10 mouse cellular contexts compared by ENCODE assay signal in genomic region chr10:126971363-126972050, GRCm38 (mm10). TPM values are rescaled to one million over a fixed set of nuclear protein-coding genes. Genes with fewer than 3 reads are reported as not detected.
DNase-seq lines count a peak whose midpoint lies in the region; ATAC-seq and TF ChIP-seq lines count a peak whose summit lies in the region.
"Had no signal": no experiment of that assay in that cellular context is flagged by ENCODE, and none has a peak within 500 bp of the region (broad histone marks: within the 10 kb centered on the region; RNA-seq: fewer than 3 reads in every experiment).

No protein-coding gene starts in this region.

- no peak for ATAC-seq in heart, embryonic 14.5 days (ENCODE audit: insufficient number of reproducible peaks, insufficient read depth, low FRiP score, low read depth)
- ATAC-seq in liver, embryonic 11.5 days (replicated peaks; ENCODE audit: low FRiP score): no peak
- ATAC-seq in stomach, postnatal 0 days (ENCODE audit: low FRiP score, low TSS enrichment): peak; percentile 13; the same call in 1 of the 2 replicates
- no peak for ATAC-seq in megakaryocyte progenitor cell, adult 5-6 weeks (replicated peaks; ENCODE audit: poor library complexity)

- 11% methylated on average over 12 of the region's 12 CpGs for WGBS in heart, embryonic 14.5 days
- 22% methylated on average over 12 of the region's 12 CpGs for WGBS in liver, embryonic 11.5 days
- whole genome bisulfite sequencing in stomach, postnatal 0 days: 10% methylated on average over 12 of the region's 12 CpGs

- H3K4me3 ChIP-seq in heart, embryonic 14.5 days (ENCODE audit: control insufficient read depth in 1 of 2, insufficient read depth in 1 of 2, low read depth in 1 of 2, low read length in 2 of 2): no peak overlapping the region
- H3K4me3 ChIP-seq in testis, adult 2 months (ENCODE audit: control insufficient read depth, low read depth, low read length): peak overlapping the region; percentile 5; the same call in 1 of the 2 replicates
- no peak overlapping the region for H3K4me3 ChIP-seq in liver, embryonic 11.5 days (ENCODE audit: low read depth, low read length)
- no peak overlapping the region for H3K4me3 ChIP-seq in stomach, postnatal 0 days (ENCODE audit: low read depth, low read length)

- TF ChIP-seq CTCF in testis, adult 2 months (IDR thresholded peaks at IDR 0.05; ENCODE audit: control insufficient read depth, insufficient read depth, insufficient replicate concordance, low read depth, low read length): no peak
- no peak for TF ChIP-seq CTCF in stomach, postnatal 0 days (IDR thresholded peaks at IDR 0.05; ENCODE audit: low read depth)

- TF ChIP-seq EP300 in stomach, postnatal 0 days (optimal IDR thresholded peaks at IDR 0.05): no peak

- H3K4me2 ChIP-seq in heart, embryonic 14.5 days (ENCODE audit: low read length): peak overlapping the region; percentile 54
- H3K4me2 ChIP-seq in liver, embryonic 11.5 days: peak overlapping the region; percentile 10
- H3K4me2 ChIP-seq in stomach, postnatal 0 days (replicated peaks; ENCODE audit: low read depth): no peak overlapping the region

- peak overlapping the region; percentile 47; the same call in 1 of the 2 replicates for H3K9ac ChIP-seq in heart, embryonic 14.5 days (ENCODE audit: low read length)
- no peak overlapping the region for H3K9ac ChIP-seq in liver, embryonic 11.5 days (ENCODE audit: low read depth, low read length)
- no peak overlapping the region; the same call in 1 of the 2 replicates for H3K9ac ChIP-seq in stomach, postnatal 0 days (ENCODE audit: low read length)

- H3K9me3 ChIP-seq in heart, embryonic 14.5 days (ENCODE audit: control insufficient read depth, low read length): no peaks in the 10 kb centered on the region
- H3K9me3 ChIP-seq in liver, embryonic 11.5 days (ENCODE audit: control insufficient read depth, low read length): no peaks in the 10 kb centered on the region
- no peaks in the 10 kb centered on the region for H3K9me3 ChIP-seq in stomach, postnatal 0 days (ENCODE audit: control insufficient read depth, low read length)

- H3K4me1 ChIP-seq in heart, embryonic 14.5 days (ENCODE audit: control insufficient read depth in 2 of 2, insufficient read depth in 2 of 2, low read length in 2 of 2): peaks cover 18 to 24% of the 10 kb centered on the region in 2 experiments
- peaks cover 15% of the 10 kb centered on the region for H3K4me1 ChIP-seq in testis, adult 2 months (ENCODE audit: control insufficient read depth, insufficient read depth, low read length)
- peaks cover 11% of the 10 kb centered on the region for H3K4me1 ChIP-seq in liver, embryonic 11.5 days (replicated peaks; ENCODE audit: control insufficient read depth, insufficient read depth, low read length)
- H3K4me1 ChIP-seq in stomach, postnatal 0 days (replicated peaks; ENCODE audit: control insufficient read depth, insufficient read depth): peaks cover 10% of the 10 kb centered on the region

- no peak for DNase-seq in heart, adult 8-10 months (ENCODE audit: low spot score)
- no peak for DNase-seq in testis, postnatal 10 days (ENCODE audit: low spot score)
- DNase-seq in liver, embryonic 11.5 days (ENCODE audit: low spot score): no peak
- DNase-seq in stomach, postnatal 0 days (ENCODE audit: low spot score): no peak
- no peak for DNase-seq in spleen, postnatal 14 days (ENCODE audit: low spot score in 2 of 2)
- DNase-seq: layer of hippocampus, adult 9-11 months; thymus, postnatal 36 days had no signal

- TF ChIP-seq POLR2A in testis, adult 2 months (IDR thresholded peaks at IDR 0.05; ENCODE audit: control insufficient read depth, low read depth, low read length): no peak

- H3K36me3 ChIP-seq in heart, embryonic 14.5 days (ENCODE audit: control insufficient read depth, insufficient read depth, low read length): no peaks in the 10 kb centered on the region
- no peaks in the 10 kb centered on the region for H3K36me3 ChIP-seq in testis, adult 2 months (ENCODE audit: control insufficient read depth, insufficient read depth, low read length)
- no peaks in the 10 kb centered on the region for H3K36me3 ChIP-seq in liver, embryonic 11.5 days (ENCODE audit: control insufficient read depth, insufficient read depth, low read length)
- no peaks in the 10 kb centered on the region for H3K36me3 ChIP-seq in stomach, postnatal 0 days (ENCODE audit: control insufficient read depth, insufficient read depth, low read length)

- H3K27me3 ChIP-seq in heart, embryonic 14.5 days (ENCODE audit: control insufficient read depth, insufficient read depth, low read length): no peaks in the 10 kb centered on the region
- no peaks in the 10 kb centered on the region for H3K27me3 ChIP-seq in testis, adult 2 months (ENCODE audit: control insufficient read depth, insufficient read depth, low read length)
- no peaks in the 10 kb centered on the region for H3K27me3 ChIP-seq in liver, embryonic 11.5 days (replicated peaks; ENCODE audit: control insufficient read depth, insufficient read depth, low read length)
- no peaks in the 10 kb centered on the region for H3K27me3 ChIP-seq in stomach, postnatal 0 days (ENCODE audit: control insufficient read depth, insufficient read depth, low read length)

- peak overlapping the region; percentile 89 to 90 for H3K27ac ChIP-seq in heart, embryonic 14.5 days (replicated peaks in 1 of 2; ENCODE audit: control insufficient read depth in 1 of 2, insufficient read depth in 1 of 2, low read depth in 2 of 2, low read length in 2 of 2)
- peak overlapping the region; percentile 32; the same call in 1 of the 2 replicates for H3K27ac ChIP-seq in testis, adult 2 months (ENCODE audit: control insufficient read depth, insufficient read depth, low read depth, low read length)
- peak overlapping the region; percentile 58; the same call in 1 of the 2 replicates for H3K27ac ChIP-seq in liver, embryonic 11.5 days (ENCODE audit: low read depth, low read length)
- peak overlapping the region; percentile 83 for H3K27ac ChIP-seq in stomach, postnatal 0 days (replicated peaks)

RNA-seq across cellular contexts. Expression of gene Ctdsp2, which starts 7.0 kb away (rescaled TPM):
- 60.4 and 64.4 TPM in 2 replicates for polyA plus RNA-seq in heart, embryonic 14.5 days (2014; fragmentation: Nextera tagmentation; extraction: Ambion mirVana)
- 100 to 1,000 TPM in 2 of 4 experiments, 10 to 100 TPM in 2; 84.6 to 110 (median 95.0) TPM for total RNA-seq in heart, adult 8-10 months (2022)
- 39.4 and 46.8 TPM in 2 replicates for polyA plus RNA-seq in testis, adult 2 months (2012; rRNA removed)
- polyA plus RNA-seq in liver, embryonic 11.5 days (2014; fragmentation: Nextera tagmentation; extraction: Ambion mirVana): 37.4 and 42.2 TPM in 2 replicates
- polyA plus RNA-seq in stomach, postnatal 0 days (2015; fragmentation: Nextera tagmentation; extraction: Ambion mirVana): 29.1 and 33.0 TPM in 2 replicates
- 40.3 and 42.1 TPM in 2 replicates for total RNA-seq in megakaryocyte progenitor cell, adult 5-6 weeks (2015)
- total RNA-seq in megakaryocyte progenitor cell, adult 5-6 weeks (2017): 16.1 and 20.9 TPM in 2 replicates

RNA-seq across cellular contexts. Expression of gene Avil, which starts 29.0 kb away (rescaled TPM):
- polyA plus RNA-seq in heart, embryonic 14.5 days (2014; fragmentation: Nextera tagmentation; extraction: Ambion mirVana): 0.19 and 0.39 TPM in 2 replicates
- total RNA-seq in heart, adult 8-10 months (2022): under 1 TPM; 0.32 to 0.87 (median 0.42) TPM
- 0.04 and 0.20 TPM in 2 replicates for polyA plus RNA-seq in testis, adult 2 months (2012; rRNA removed)
- polyA plus RNA-seq in liver, embryonic 11.5 days (2014; fragmentation: Nextera tagmentation; extraction: Ambion mirVana): 0.10 and 0.13 TPM in 2 replicates
- 10.7 and 12.3 TPM in 2 replicates for polyA plus RNA-seq in stomach, postnatal 0 days (2015; fragmentation: Nextera tagmentation; extraction: Ambion mirVana)
- total RNA-seq in megakaryocyte progenitor cell, adult 5-6 weeks (2015): not detected in 2 replicates
- 0.03 TPM in 1 of 2 replicates, not detected in the other for total RNA-seq in megakaryocyte progenitor cell, adult 5-6 weeks (2017)

RNA-seq across cellular contexts. Expression of gene Tsfm, which starts 59.1 kb away (rescaled TPM):
- 84.6 and 85.0 TPM in 2 replicates for polyA plus RNA-seq in heart, embryonic 14.5 days (2014; fragmentation: Nextera tagmentation; extraction: Ambion mirVana)
- total RNA-seq in heart, adult 8-10 months (2022): 10 to 100 TPM; 50.9 to 67.0 (median 55.9) TPM
- 12.2 and 14.3 TPM in 2 replicates for polyA plus RNA-seq in testis, adult 2 months (2012; rRNA removed)
- polyA plus RNA-seq in liver, embryonic 11.5 days (2014; fragmentation: Nextera tagmentation; extraction: Ambion mirVana): 110 and 119 TPM in 2 replicates
- polyA plus RNA-seq in stomach, postnatal 0 days (2015; fragmentation: Nextera tagmentation; extraction: Ambion mirVana): 58.9 and 61.3 TPM in 2 replicates
- 46.6 and 48.6 TPM in 2 replicates for total RNA-seq in megakaryocyte progenitor cell, adult 5-6 weeks (2015)
- total RNA-seq in megakaryocyte progenitor cell, adult 5-6 weeks (2017): 42.8 and 45.6 TPM in 2 replicates

Comparison
In these comparisons a context has a peak if more than half of its experiments do, and no peak if none do; other contexts are left out.
1. H3K27ac ChIP-seq: peak in every context shown above with its lines; median percentile 90 in heart, embryonic 14.5 days; 83 in stomach, postnatal 0 days; 58 in liver, embryonic 11.5 days; 32 in testis, adult 2 months.